Mouse (Mus musculus): ENCODE measurements at regions not wholly inside any gene's neighbourhood (a gene's known extent, or its start where the extent isn't known, plus 50 kb on each side); places are given as distances from the start of the nearest gene placed in this dataset.
"Not testable (repeated sequence)": the region's sequence is repeated elsewhere in the genome, so short reads cannot be mapped to it uniquely, and the experiment has no call there.

DNA sequence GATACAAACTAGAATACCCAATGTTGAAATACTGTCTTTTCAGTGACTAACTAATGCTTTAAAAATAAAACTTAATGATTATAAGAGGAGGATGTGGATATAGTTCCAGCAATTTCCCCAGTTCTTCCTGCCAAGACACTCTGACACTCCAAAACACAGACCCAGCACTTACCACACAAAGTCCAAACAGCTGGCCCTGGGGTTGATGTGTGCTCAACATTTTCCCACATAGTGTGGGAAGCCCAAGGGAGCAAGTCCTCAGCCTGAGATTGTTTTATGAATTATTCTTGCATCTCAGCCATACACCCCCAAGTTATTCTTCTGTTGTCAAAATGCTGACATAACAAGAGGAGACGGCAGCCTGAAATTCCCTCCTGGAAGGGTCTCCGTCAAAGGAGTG, 187.5 kb upstream of the Gm21897 start:
- in situ Hi-C loops (cut with MboI, MseI), result no loop called here

DNA sequence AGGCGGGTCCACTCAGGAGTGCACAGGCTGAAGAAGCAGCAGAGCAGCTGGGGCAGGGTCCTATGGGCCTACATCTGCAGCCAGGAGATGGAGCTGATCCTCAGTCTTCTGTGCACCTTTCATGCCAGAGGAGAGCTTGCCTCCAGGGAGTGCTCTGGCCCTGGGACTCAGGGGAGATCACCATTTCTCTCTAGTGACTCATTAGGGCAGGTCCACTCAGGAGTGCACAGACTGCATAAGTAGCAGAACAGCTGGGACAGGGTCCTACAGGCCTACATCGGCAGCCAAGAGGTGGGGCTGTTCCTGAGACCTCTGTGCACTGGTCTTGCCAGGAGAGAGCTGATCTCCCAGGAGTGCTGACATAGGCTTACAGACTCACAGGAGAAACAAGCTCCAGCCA, 159.4 kb upstream of the Gm21897 start:
- in situ Hi-C loops (cut with MboI, MseI), result no loop called here

DNA sequence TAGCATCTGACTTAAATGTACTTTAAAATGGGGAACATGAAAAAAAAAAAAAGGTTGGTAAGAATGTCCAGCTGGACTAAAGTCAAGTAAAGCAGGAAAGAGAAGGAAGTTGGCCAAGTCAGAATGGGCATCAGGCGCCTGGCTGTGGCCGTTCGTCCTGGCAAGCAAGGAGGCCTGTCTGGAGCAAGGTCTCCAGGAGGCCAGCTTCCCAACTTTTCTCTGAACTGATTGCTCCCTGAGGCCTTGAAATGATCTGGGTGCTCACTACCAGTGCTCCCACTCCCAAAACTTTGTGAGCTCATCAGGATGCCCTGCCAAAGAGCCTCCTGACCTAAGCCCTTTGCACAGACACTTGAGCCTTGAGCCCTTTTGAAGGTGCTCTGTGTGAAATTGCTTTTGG, 141.7 kb upstream of the Gm21897 start:
- in situ Hi-C loops (cut with MboI, MseI), result no loop called here

DNA sequence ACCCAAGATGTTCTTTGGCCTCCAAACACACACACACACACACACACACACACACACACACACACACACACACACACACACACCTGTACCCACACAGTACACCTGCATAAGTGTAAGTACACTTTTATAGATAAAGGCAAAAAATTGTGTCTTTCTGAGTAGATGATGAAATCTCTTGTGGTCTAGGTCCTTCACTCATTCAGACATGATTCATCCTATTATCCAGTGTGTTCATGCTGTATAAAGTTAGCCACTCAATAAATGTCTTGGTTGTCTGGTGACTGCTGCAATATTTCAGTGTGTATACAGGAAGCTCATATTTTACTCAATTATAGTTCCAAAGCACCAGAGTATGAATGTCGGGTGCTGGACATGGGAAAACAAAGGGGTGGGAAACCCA, 131.5 kb upstream of the Gm21897 start:
- in situ Hi-C loops (cut with MboI, MseI), result no loop called here

DNA sequence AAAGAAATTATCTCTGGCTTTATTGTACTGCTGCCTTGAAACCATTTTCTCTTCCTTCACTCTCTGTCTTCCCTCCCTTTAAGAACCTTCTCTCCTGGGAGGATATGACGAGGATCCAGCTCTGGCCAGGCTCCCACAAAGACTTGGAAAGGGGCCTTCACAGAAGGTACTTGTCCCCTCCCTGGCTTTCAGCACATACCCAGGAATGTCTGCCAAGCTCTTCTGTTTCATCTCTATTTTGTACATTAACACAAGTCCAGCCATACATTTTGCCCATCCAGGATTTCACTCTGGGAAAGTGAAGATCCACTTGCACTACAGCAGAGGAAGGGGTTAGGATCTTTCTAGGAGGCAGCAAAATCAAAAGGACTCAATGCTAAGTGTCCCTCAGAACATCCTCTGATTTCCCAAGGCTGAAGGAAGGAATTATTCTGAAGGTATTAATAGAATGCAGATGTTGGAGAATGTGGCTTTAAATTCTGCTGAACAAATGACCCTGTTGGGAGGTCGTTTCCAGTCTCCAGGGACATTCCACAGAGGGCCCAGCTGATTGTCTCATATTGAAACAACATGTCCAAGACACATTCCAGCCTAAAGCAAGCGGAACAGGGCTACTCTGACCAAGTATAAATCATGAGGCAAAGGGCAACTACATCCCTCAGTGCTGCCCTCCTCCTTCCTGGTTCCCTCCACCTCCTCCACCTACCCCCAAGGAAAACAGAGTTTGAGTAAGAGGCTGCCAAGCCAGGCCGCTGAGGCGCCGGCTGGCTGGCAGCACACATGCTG, 122.1 kb upstream of the Gm21897 start:
- in situ Hi-C loops (cut with MboI, MseI), result no loop called here

DNA sequence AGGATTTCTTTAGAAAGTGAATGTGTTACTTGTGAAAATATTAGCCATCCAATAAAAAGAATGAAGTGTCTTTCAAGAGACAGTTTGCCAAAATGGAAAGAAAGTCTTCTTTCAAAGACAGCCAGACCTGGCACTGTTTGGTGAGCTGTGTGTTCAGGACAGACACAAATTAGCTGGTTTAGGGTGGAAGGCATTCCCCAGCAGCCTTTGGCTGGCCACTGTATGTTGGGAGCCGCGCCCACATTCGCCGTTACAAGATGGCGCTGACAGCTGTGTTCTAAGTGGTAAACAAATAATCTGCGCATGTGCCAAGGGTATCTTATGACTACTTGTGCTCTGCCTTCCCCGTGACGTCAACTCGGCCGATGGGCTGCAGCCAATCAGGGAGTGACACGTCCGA, 121.3 kb upstream of the Gm21897 start:
- in situ Hi-C loops (cut with MboI, MseI), result not testable (repeated sequence)

DNA sequence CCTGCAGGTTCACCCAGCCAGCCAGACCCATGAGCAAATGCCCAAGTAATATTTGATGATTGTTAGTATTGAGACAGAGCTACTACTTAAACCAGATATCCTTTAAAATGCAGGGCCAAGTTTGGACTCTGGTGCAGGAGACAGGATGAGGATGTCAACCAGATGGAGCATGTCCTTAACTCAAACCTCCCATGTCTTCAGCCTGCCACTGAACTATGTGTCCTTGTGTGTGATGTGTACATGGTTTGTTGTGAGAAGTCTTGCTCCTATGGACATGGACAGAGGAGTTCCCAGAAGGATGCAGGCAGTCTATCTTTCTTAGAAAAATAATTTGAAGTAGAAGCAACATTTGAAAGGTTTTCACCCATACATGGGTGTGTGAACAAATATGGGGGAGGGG, 120.4 kb upstream of the Gm21897 start:
- in situ Hi-C loops (cut with MboI, MseI), result no loop called here

DNA sequence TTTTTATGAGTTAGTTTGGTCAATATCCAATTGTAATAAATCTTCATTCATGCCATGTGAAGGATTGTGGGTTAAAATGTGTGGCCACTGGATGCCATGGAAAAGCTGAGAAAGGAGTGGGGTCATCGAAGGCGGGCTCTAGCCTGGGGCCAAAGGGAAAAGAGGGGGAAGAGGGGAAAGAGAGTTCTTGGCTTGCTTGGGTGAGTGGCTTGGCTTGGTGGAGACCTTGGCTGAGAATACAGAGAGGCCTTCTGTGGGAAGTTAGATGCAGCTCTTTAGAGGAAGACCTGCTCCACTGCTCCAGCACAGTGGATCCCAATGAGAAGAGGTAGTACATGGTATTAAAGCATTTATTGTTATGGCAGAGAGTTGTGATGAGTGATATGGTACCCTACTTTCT, 101.3 kb upstream of the Gm21897 start:
- in situ Hi-C loops (cut with MboI, MseI), result no loop called here

DNA sequence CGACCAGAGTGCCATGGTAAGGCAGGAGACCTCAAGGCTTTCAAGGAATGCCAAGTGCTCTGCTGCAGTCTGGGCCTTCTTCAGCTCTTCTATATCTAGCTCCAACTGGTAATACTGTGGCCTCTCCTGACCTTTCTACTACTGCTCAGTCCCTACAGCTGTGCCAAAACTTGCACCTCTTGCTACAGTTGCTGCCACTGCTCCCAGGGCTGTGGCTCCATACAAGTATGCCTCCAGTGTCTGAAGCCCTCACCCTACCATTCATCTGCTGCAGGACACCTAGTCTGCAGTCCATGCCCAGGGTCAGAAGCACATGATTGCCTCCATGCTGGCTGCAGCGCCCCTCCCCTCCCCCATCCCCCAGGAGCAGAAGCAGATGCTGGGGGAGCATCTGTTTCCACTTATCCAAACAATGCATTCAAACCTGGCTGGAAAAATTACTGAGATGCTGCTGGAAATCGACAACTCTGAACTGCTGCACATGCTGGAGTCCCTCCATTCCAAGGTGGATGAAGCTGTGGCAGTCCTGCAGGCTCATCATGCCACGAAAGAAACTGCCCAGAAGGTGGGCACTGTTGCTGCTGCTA, 96.2 kb upstream of the Gm21897 start:
- in situ Hi-C loops (cut with MboI, MseI), result no loop called here

DNA sequence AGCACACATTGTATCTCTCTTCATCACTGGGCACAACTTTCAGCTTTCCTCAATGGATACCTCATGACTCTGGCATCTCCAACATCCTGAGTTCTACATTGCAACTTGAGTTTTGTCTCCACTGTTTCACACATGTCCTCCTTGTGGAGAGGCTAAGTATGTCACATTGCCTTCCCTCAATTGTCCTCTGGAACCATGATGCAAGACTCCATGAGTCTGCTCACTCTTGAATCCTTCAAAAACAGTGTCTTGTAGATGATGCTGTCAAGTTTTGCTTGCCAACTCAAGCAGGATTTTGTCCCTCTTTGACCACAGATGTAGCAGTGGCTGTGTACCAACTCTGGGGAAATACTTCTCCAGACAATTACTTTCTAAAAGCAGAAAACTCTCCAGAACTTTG, 79.4 kb upstream of the Gm21897 start:
- in situ Hi-C loops (cut with MboI, MseI), result no loop called here

DNA sequence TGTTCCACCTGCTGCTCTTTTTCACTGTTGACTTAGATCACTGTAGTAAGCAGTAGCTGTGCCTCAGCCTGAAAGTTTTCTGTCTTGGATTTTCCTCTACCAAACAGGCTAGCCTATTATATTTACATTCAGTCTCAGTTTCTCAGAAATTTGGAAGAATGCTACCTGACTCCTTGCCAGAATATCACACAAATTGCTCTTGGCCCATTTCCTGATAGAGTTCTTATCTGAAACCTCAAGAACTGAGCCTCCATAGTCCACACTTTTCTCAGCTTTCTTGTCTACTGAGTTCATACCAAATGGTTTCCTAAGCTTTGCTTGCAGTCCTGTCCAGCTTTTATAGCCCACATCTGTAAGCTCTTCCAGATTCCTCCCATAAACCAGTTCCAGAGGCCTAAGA, 78.8 kb upstream of the Gm21897 start:
- in situ Hi-C loops (cut with MboI, MseI), result no loop called here

DNA sequence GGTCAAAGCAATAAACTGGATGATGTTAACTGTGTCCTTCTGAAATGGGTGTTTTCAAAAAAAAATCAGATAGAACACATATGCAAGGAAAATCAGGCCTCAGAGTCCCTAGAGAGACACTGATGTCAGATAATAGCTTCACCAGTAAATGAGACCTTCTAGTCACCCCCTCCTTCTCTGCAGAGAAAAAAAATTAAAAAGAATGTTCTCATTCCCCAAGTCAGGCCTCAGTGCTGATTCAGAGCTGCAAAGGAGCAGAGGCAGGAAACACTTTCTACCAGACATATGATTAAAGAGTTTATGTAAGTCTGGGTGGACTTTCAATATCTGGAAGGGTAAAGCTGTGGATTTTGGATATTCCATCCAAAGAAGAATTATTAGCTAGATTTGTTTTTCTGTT, 67.1 kb upstream of the Gm21897 start:
- in situ Hi-C loops (cut with MboI, MseI), result no loop called here

DNA sequence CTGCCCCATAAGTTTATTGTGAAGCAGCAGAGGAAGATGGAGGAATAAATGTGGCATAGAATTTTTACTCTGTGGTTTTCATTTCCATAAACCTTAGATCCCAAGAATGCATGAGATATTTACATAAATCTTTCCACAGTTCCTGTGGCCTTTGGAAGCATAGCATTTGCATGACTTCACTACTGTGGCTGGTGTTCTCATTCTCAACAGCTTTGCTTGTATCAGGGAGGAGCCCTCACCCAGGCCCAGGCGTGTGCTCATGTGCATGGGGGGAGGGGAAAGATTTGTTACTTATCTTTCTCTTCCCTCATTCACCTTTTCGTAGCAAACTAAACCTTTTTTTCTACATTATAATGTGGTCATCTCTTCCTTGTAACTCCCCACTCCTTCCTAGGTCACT, 65.6 kb upstream of the Gm21897 start:
- in situ Hi-C loops (cut with MboI, MseI), result no loop called here

DNA sequence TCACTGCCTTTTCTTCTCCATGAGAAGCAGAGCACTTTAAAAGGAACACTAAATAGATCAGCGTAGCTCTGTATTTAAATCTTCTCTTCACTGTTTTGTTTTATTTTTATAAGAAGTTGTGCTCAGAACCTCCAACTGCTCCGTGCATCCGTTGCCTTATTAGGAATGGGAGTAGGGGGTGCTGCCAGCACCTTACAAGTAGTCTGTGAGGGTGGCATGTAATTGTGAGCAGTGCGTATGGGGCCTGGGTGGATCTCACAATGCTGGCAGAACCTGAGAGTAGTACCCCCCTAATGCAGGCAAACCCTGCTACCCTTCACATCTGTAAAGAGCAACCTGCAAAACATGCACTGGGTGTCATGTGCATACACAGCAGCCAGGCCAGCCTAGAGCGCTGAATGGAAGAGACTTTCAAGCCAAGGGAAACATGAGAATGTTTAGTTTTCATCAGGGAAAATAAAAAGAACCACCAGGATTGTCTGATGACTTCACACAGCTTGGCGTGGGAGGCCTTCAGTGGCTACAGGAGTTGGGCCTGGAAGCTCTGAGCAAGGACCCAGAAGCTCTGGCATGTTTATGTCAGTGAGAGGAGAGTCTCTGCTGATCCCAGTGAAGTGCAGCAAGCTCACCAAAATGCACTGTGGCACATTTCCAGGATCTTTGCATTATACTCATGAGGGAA, 64.5 kb upstream of the Gm21897 start:
- in situ Hi-C loops (cut with MboI, MseI), result no loop called here

DNA sequence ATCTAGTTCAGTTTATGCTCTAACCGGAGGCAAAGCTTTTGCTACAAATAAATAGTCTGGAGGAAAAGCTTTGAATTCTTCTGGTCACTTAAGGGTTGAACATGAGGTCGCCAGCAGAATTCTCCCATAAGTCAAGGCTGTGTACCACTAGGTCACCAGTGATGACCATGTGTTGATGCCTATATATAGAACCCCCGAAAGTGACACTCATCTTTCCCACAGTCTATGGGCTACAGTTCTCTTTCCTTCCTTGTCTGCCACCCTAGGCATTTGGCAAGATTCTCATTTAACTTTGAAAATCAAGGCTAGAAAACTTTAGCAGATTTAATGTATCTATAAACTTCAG, 63.9 kb upstream of the Gm21897 start:
- in situ Hi-C loops (cut with MboI, MseI), result no loop called here

DNA sequence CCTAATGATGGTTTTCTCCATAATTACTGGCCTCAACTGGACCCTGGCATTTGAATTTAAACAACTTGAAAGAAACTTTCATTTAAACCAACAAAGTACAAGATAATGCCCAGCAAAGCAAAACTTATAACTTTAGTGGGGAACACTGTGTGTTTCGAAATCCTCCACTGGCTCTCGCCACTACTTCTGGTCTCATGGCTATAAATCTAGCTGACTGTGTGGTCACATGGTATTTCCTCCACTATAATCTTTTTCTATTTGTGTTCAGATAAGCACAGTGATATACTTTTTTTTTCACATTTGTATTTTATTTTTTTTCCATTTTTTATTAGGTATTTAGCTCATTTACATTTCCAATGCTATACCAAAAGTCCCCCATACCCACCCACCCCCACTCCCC, 62.6 kb upstream of the Gm21897 start:
- in situ Hi-C loops (cut with MboI, MseI), result no loop called here

DNA sequence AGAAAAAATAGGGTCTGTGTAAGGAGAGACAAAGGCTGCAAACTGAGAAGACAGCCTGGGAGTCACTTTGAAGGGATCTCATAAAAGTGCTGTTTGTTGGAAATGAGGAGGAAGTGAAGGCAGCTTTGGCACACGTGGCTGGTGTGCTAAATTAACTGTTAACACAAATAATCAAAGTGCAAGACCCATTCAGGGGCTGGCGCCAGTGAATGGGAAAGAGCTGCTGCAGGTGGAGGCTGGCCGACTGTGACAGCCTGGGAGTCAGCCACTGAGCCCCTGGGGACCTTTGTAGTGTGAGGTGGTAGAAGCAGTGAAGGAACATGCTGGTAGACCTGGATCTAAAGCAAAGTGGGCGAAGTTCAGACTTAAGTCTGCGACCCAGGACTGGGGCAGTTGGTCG, 57.8 kb upstream of the Gm21897 start:
- in situ Hi-C loops (cut with MboI, MseI), result no loop called here

DNA sequence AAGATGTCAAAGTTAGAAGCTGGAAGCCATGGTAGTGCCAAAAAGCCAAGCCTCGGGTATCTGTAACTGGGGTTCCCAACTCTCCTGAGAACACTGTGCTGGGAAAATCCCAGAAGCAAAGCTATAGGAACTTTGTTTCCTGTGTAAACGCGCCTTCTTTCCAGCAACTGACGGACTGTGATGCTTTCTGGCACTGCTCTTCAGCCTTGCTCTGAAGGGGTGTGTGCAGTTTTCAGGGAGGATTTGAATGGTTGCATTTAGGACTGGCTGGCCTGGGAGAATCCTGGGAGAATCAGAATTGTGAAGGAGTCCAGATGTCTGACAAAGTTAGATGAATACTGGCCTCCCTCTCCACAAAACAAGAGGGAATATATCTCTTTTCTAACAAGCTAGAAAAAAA, 57.2 kb upstream of the Gm21897 start:
- in situ Hi-C loops (cut with MboI, MseI), result no loop called here
